Mouse (Mus musculus): ENCODE results near the gene Frmpd1. TPM values are rescaled to one million over a fixed set of nuclear protein-coding genes. Genes with fewer than 3 reads are reported as not detected.

Frmpd1 gene
- polyA plus RNA-seq, 1 experiment, result 0.67 TPM

DNA sequence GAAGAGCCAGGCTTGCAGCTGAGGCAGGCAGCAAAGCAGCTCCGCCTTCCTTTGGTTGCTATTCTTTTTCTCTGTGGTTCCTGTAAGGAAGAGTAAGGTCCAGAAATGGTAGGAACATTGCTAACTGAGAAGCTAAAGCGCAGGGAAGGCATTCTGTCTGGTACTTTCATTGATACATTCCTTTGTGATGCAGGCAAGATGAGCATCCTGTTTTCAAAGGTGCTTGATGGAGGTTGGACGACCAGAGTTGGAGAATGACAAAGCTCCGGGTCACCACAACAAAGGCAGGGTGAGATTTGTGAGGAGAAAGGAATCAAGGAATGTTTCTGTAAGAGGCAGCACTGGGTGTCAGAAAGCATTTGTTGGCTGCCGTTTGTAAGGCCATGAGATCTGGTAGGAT lies 103.2 kb downstream of the Frmpd1 start:
- no peak for DNase-seq
- H3K27ac ChIP-seq (ENCODE audit: control insufficient read depth, insufficient read depth, low read length), result no peak overlapping the region
- TF ChIP-seq POLR2A (IDR thresholded peaks at IDR 0.05; ENCODE audit: control insufficient read depth, extremely low read depth, insufficient read depth, low read length, poor library complexity) (no peak), CTCF (IDR thresholded peaks at IDR 0.05; ENCODE audit: borderline replicate concordance, control insufficient read depth, extremely low read depth, insufficient read depth, low read length, poor library complexity) (no peak)
- no peaks in the 10 kb centered on the region for H3K4me1 ChIP-seq (replicated peaks; ENCODE audit: control insufficient read depth, insufficient read depth, low read length)
- no peaks in the 10 kb centered on the region for H3K27me3 ChIP-seq (ENCODE audit: control insufficient read depth, insufficient read depth, low read length)
- H3K4me3 ChIP-seq (ENCODE audit: control insufficient read depth, insufficient read depth, low read length), result no peak overlapping the region
- 82% methylated on average over 5 of the region's 5 CpGs for WGBS
- H3K36me3 ChIP-seq (ENCODE audit: control insufficient read depth, insufficient read depth, low read length), result no peaks in the 10 kb centered on the region

GRCm38 (mm10) chr4:45296662-45297564 lies 112.2 kb downstream of the Frmpd1 start, which contains the start of gene Trmt10b:
TSS of gene Trmt10b (plus strand) at chr4:45297127.
- H3K27ac ChIP-seq (ENCODE audit: control insufficient read depth, insufficient read depth, low read length), result no peak within 1 kb of the TSS
- WGBS, result 18% methylated on average over 27 of the region's 27 CpGs
- DNase-seq, result peak; percentile 81
- H3K4me3 ChIP-seq (ENCODE audit: control insufficient read depth, insufficient read depth, low read length), result peak within 1 kb of the TSS; percentile 92
- no peaks in the 10 kb centered on the region; the same call in 1 of the 2 replicates for H3K4me1 ChIP-seq (replicated peaks; ENCODE audit: control insufficient read depth, insufficient read depth, low read length)
- H3K36me3 ChIP-seq (ENCODE audit: control insufficient read depth, insufficient read depth, low read length), result peaks cover 7% of the 10 kb centered on the region; the same call in 1 of the 2 replicates
- 0 out of 2 replicates have a peak, but pooled peaks have one; percentile 16 for TF ChIP-seq POLR2A (IDR thresholded peaks at IDR 0.05; ENCODE audit: control insufficient read depth, extremely low read depth, insufficient read depth, low read length, poor library complexity)
- TF ChIP-seq CTCF (IDR thresholded peaks at IDR 0.05; ENCODE audit: borderline replicate concordance, control insufficient read depth, extremely low read depth, insufficient read depth, low read length, poor library complexity), result 0 out of 2 replicates have a peak, but pooled peaks have one; percentile 17
- H3K27me3 ChIP-seq (ENCODE audit: control insufficient read depth, insufficient read depth, low read length), result no peaks in the 10 kb centered on the region

DNA sequence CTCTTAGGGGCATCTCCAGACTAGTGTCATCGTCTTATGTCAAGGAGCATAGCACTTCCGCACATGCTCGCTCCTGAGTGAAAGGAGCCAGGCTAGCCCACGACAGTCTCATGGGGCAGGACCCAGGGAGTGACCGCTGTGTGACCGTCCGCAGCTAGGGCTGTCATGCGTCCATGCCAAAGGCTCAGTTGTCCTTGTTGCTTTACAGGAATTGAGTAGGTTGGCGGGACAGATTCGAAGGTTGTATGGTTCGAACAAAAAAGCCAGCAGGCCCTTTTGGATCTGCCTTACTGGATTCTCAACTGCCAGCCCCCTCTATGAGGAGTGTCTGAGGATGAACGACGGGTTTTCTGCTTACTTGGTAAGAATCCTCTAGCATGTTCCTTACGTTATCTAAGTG lies 120.9 kb downstream of the Frmpd1 start:
- H3K27me3 ChIP-seq (ENCODE audit: control insufficient read depth, insufficient read depth, low read length), result no peaks in the 10 kb centered on the region
- WGBS, result 97% methylated on average over 14 of the region's 14 CpGs
- TF ChIP-seq POLR2A (IDR thresholded peaks at IDR 0.05; ENCODE audit: control insufficient read depth, extremely low read depth, insufficient read depth, low read length, poor library complexity), result no peak
- no peak for TF ChIP-seq CTCF (IDR thresholded peaks at IDR 0.05; ENCODE audit: borderline replicate concordance, control insufficient read depth, extremely low read depth, insufficient read depth, low read length, poor library complexity)
- no peak for DNase-seq
- H3K4me1 ChIP-seq (replicated peaks; ENCODE audit: control insufficient read depth, insufficient read depth, low read length), result no peaks in the 10 kb centered on the region
- peaks cover 3% of the 10 kb centered on the region; the same call in 1 of the 2 replicates for H3K36me3 ChIP-seq (ENCODE audit: control insufficient read depth, insufficient read depth, low read length)
- H3K4me3 ChIP-seq (ENCODE audit: control insufficient read depth, insufficient read depth, low read length), result no peak overlapping the region
- H3K27ac ChIP-seq (ENCODE audit: control insufficient read depth, insufficient read depth, low read length), result no peak overlapping the region

GRCm38 (mm10) chr4:45308046-45308445 lies 123.4 kb downstream of the Frmpd1 start:
- no peak for DNase-seq
- Histone ChIP-seq H3K27me3 (ENCODE audit: control insufficient read depth, insufficient read depth, low read length) (no peaks in the 10 kb centered on the region), H3K4me3 (ENCODE audit: control insufficient read depth, insufficient read depth, low read length) (no peak overlapping the region), H3K4me1 (replicated peaks; ENCODE audit: control insufficient read depth, insufficient read depth, low read length) (no peaks in the 10 kb centered on the region), H3K36me3 (ENCODE audit: control insufficient read depth, insufficient read depth, low read length) (no peaks in the 10 kb centered on the region; the same call in 1 of the 2 replicates), H3K27ac (ENCODE audit: control insufficient read depth, insufficient read depth, low read length) (no peak overlapping the region)
- 0 out of 2 replicates have a peak, but pooled peaks have one; percentile 19 for TF ChIP-seq CTCF (IDR thresholded peaks at IDR 0.05; ENCODE audit: borderline replicate concordance, control insufficient read depth, extremely low read depth, insufficient read depth, low read length, poor library complexity)
- no peak for TF ChIP-seq POLR2A (IDR thresholded peaks at IDR 0.05; ENCODE audit: control insufficient read depth, extremely low read depth, insufficient read depth, low read length, poor library complexity)
- 78% methylated on average over 11 of the region's 11 CpGs for WGBS

- WGBS, result 91% methylated on average over 6 of the region's 6 CpGs
- no peak for DNase-seq
- Histone ChIP-seq H3K27me3 (ENCODE audit: control insufficient read depth, insufficient read depth, low read length) (no peaks in the 10 kb centered on the region), H3K36me3 (ENCODE audit: control insufficient read depth, insufficient read depth, low read length) (no peaks in the 10 kb centered on the region; the same call in 1 of the 2 replicates), H3K27ac (ENCODE audit: control insufficient read depth, insufficient read depth, low read length) (no peak overlapping the region), H3K4me1 (replicated peaks; ENCODE audit: control insufficient read depth, insufficient read depth, low read length) (no peaks in the 10 kb centered on the region), H3K4me3 (ENCODE audit: control insufficient read depth, insufficient read depth, low read length) (no peak overlapping the region)
- no peak for TF ChIP-seq POLR2A (IDR thresholded peaks at IDR 0.05; ENCODE audit: control insufficient read depth, extremely low read depth, insufficient read depth, low read length, poor library complexity)
- no peak for TF ChIP-seq CTCF (IDR thresholded peaks at IDR 0.05; ENCODE audit: borderline replicate concordance, control insufficient read depth, extremely low read depth, insufficient read depth, low read length, poor library complexity)
Observed at GRCm38 (mm10) chr4:45308606-45309005, 123.9 kb downstream of the Frmpd1 start.

DNA sequence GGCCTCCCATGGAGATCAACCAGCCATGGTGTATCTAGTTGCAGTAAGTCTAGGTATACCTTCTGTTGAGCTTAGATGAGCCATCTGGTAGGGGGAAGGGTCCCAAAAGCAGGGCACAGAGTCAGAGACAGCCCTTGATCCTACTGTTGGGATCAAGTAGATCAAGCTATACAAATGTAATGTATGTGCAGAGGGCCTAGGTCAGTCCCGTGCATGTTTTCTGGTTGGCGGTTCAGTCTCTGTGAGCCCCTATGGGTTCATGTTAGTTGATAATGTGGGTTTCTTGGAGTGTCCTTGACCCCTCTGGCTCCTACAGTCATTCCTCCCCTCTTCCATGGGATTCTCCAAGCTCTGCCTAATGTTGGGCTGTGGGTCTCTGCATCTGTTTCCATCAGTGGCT lies 126.4 kb downstream of the Frmpd1 start:
- peaks cover 19% of the 10 kb centered on the region for H3K36me3 ChIP-seq (ENCODE audit: control insufficient read depth, insufficient read depth, low read length)

More for the DNA sequence above, 126.4 kb downstream of the Frmpd1 start:
- no peak for DNase-seq
- Histone ChIP-seq H3K4me1 (replicated peaks; ENCODE audit: control insufficient read depth, insufficient read depth, low read length) (no peaks in the 10 kb centered on the region), H3K27me3 (ENCODE audit: control insufficient read depth, insufficient read depth, low read length) (no peaks in the 10 kb centered on the region), H3K27ac (ENCODE audit: control insufficient read depth, insufficient read depth, low read length) (no peak overlapping the region), H3K4me3 (ENCODE audit: control insufficient read depth, insufficient read depth, low read length) (no peak overlapping the region)
- WGBS, result 95% methylated on average over 2 of the region's 2 CpGs
- TF ChIP-seq CTCF (IDR thresholded peaks at IDR 0.05; ENCODE audit: borderline replicate concordance, control insufficient read depth, extremely low read depth, insufficient read depth, low read length, poor library complexity) (no peak), POLR2A (IDR thresholded peaks at IDR 0.05; ENCODE audit: control insufficient read depth, extremely low read depth, insufficient read depth, low read length, poor library complexity) (no peak)

All from thymus, adult 2 months (tissue).